In genomic region chr14:121727996-121728395, GRCm38 (mm10) we compare ENCODE assay signal across 29 mouse cellular contexts.
DNase-seq lines count a peak whose midpoint lies in the region; ATAC-seq lines count a peak whose summit lies in the region.
"Had no signal": no experiment of that assay in that cellular context is flagged by ENCODE, and none has a peak within 500 bp of the region (broad histone marks: within the 10 kb centered on the region; RNA-seq: fewer than 3 reads in every experiment).

No protein-coding gene starts in this region.

- H3K9me3 ChIP-seq in embryonic facial prominence, embryonic 11.5 days (replicated peaks; ENCODE audit: control insufficient read depth, low read length) = no peaks in the 10 kb centered on the region
- no peaks in the 10 kb centered on the region for H3K9me3 ChIP-seq in embryonic facial prominence, embryonic 10.5 days
- no peaks in the 10 kb centered on the region for H3K9me3 ChIP-seq in intestine, embryonic 16.5 days (ENCODE audit: control insufficient read depth, low read length)
- H3K9me3 ChIP-seq: embryonic facial prominence, embryonic 12.5 days; embryonic facial prominence, embryonic 15.5 days; forebrain, embryonic 12.5 days; forebrain, embryonic 15.5 days; heart, embryonic 10.5 days; heart, embryonic 13.5 days; hindbrain, embryonic 10.5 days had no signal

- H3K4me1 ChIP-seq in embryonic facial prominence, embryonic 11.5 days (ENCODE audit: control insufficient read depth, insufficient read depth, low read length) = no peaks in the 10 kb centered on the region
- H3K4me1 ChIP-seq in embryonic facial prominence, embryonic 10.5 days = peaks cover 18% of the 10 kb centered on the region
- peaks cover 12% of the 10 kb centered on the region for H3K4me1 ChIP-seq in intestine, embryonic 16.5 days (ENCODE audit: control insufficient read depth, insufficient read depth, low read length)
- H3K4me1 ChIP-seq: forebrain, embryonic 15.5 days had no signal

- H3K36me3 ChIP-seq in embryonic facial prominence, embryonic 11.5 days (replicated peaks; ENCODE audit: control insufficient read depth, insufficient read depth, low read depth, low read length) = no peaks in the 10 kb centered on the region
- no peaks in the 10 kb centered on the region for H3K36me3 ChIP-seq in embryonic facial prominence, embryonic 10.5 days (replicated peaks)
- H3K36me3 ChIP-seq in intestine, embryonic 16.5 days (ENCODE audit: control insufficient read depth, insufficient read depth, low read length) = no peaks in the 10 kb centered on the region
- H3K36me3 ChIP-seq: embryonic facial prominence, embryonic 12.5 days; embryonic facial prominence, embryonic 15.5 days; forebrain, embryonic 12.5 days; forebrain, embryonic 15.5 days; heart, embryonic 10.5 days; heart, embryonic 13.5 days; hindbrain, embryonic 10.5 days had no signal

- no peak overlapping the region for H3K27ac ChIP-seq in embryonic facial prominence, embryonic 11.5 days (replicated peaks; ENCODE audit: low read depth, low read length)
- no peak overlapping the region for H3K27ac ChIP-seq in embryonic facial prominence, embryonic 10.5 days (replicated peaks)
- no peak overlapping the region for H3K27ac ChIP-seq in intestine, embryonic 16.5 days (ENCODE audit: low read length)
- H3K27ac ChIP-seq: embryonic facial prominence, embryonic 12.5 days; embryonic facial prominence, embryonic 15.5 days; forebrain, embryonic 12.5 days; forebrain, embryonic 15.5 days; heart, adult 2 months; heart, embryonic 10.5 days; heart, embryonic 13.5 days; hindbrain, embryonic 10.5 days; hindbrain, embryonic 14.5 days; hindbrain, postnatal 0 days had no signal

- 57% methylated on average over 8 of the region's 8 CpGs for WGBS in embryonic facial prominence, embryonic 11.5 days
- 64% methylated on average over 8 of the region's 8 CpGs for WGBS in embryonic facial prominence, embryonic 10.5 days
- 74% methylated on average over 8 of the region's 8 CpGs for WGBS in intestine, embryonic 16.5 days

- H3K4me2 ChIP-seq in embryonic facial prominence, embryonic 11.5 days (ENCODE audit: low read depth, low read length) = no peak overlapping the region
- no peak overlapping the region for H3K4me2 ChIP-seq in intestine, embryonic 16.5 days (ENCODE audit: low read depth, low read length)
- H3K4me2 ChIP-seq: embryonic facial prominence, embryonic 12.5 days; embryonic facial prominence, embryonic 15.5 days; forebrain, embryonic 12.5 days; forebrain, embryonic 15.5 days; heart, embryonic 13.5 days; hindbrain, embryonic 14.5 days had no signal

- H3K27me3 ChIP-seq in embryonic facial prominence, embryonic 11.5 days (ENCODE audit: control insufficient read depth, insufficient read depth, low read length) = no peaks in the 10 kb centered on the region
- H3K27me3 ChIP-seq in embryonic facial prominence, embryonic 10.5 days (replicated peaks; ENCODE audit: low read depth, poor library complexity, severe bottlenecking) = no peaks in the 10 kb centered on the region
- H3K27me3 ChIP-seq in intestine, embryonic 16.5 days (replicated peaks; ENCODE audit: control insufficient read depth, insufficient read depth, low read length) = no peaks in the 10 kb centered on the region
- H3K27me3 ChIP-seq: embryonic facial prominence, embryonic 12.5 days; embryonic facial prominence, embryonic 15.5 days; forebrain, embryonic 12.5 days; forebrain, embryonic 15.5 days; Patski had no signal

- intact Hi-C loops in heart, postnatal 10 days (cut with DNase I) = no loop called here

- no peak overlapping the region for H3K9ac ChIP-seq in embryonic facial prominence, embryonic 11.5 days (replicated peaks; ENCODE audit: low read length)
- H3K9ac ChIP-seq in intestine, embryonic 16.5 days (ENCODE audit: low read depth, low read length) = no peak overlapping the region
- H3K9ac ChIP-seq: embryonic facial prominence, embryonic 12.5 days; embryonic facial prominence, embryonic 15.5 days; forebrain, embryonic 12.5 days; forebrain, embryonic 15.5 days; heart, embryonic 13.5 days; hindbrain, embryonic 14.5 days had no signal

- no peak overlapping the region for H3K4me3 ChIP-seq in embryonic facial prominence, embryonic 11.5 days (ENCODE audit: low read depth, low read length)
- H3K4me3 ChIP-seq in embryonic facial prominence, embryonic 10.5 days = no peak overlapping the region
- H3K4me3 ChIP-seq in intestine, embryonic 16.5 days (ENCODE audit: low read length) = no peak overlapping the region
- H3K4me3 ChIP-seq: embryonic facial prominence, embryonic 12.5 days; embryonic facial prominence, embryonic 15.5 days; erythroblast, embryonic 14.5 days; forebrain, embryonic 12.5 days; forebrain, embryonic 15.5 days; heart, adult 2 months; heart, embryonic 10.5 days; heart, embryonic 13.5 days; hindbrain, embryonic 10.5 days had no signal

- DNase-seq in embryonic facial prominence, embryonic 11.5 days (ENCODE audit: low spot score) = peak; percentile 12
- no peak for DNase-seq in embryonic facial prominence, embryonic 10.5 days (ENCODE audit: low spot score)
- no peak for DNase-seq in testis, postnatal 10 days (ENCODE audit: low spot score)
- DNase-seq in heart, postnatal 10 days = no peak
- DNase-seq: adrenal gland, postnatal 10 days; cerebellum, adult 11 months; cerebellum, adult 2 months; cerebellum, adult 9-11 months; cerebellum, postnatal 25 days; embryo, embryonic 11 days; gastrocnemius, postnatal 25 days; heart, adult 2 months had no signal

- ATAC-seq in embryonic facial prominence, embryonic 11.5 days (replicated peaks; ENCODE audit: insufficient number of reproducible peaks, low FRiP score, low TSS enrichment, low read depth) = no peak
- peak; percentile 20; the same call in 1 of the 2 replicates for ATAC-seq in common myeloid progenitor, adult 5-6 weeks (replicated peaks; ENCODE audit: low read depth, poor library complexity, severe bottlenecking)
- ATAC-seq in megakaryocyte progenitor cell, adult 5-6 weeks (replicated peaks; ENCODE audit: poor library complexity) = peak; percentile 12; the same call in 1 of the 2 replicates
- ATAC-seq in intestine, embryonic 16.5 days = no peak
- no peak for ATAC-seq in erythroblast, adult 5-6 weeks (replicated peaks; ENCODE audit: low FRiP score, poor library complexity, severe bottlenecking)
- ATAC-seq: forebrain, embryonic 15.5 days; hindbrain, postnatal 0 days; inflammation-experienced regulatory T-cells, adult 6 months; intestine, postnatal 0 days; Patski had no signal

Comparison
In these comparisons a context has a peak if more than half of its experiments do, and no peak if none do; other contexts are left out.
1. ATAC-seq: peak in common myeloid progenitor, adult 5-6 weeks (single experiment) and megakaryocyte progenitor cell, adult 5-6 weeks (single experiment); none in embryonic facial prominence, embryonic 11.5 days (single experiment), intestine, embryonic 16.5 days (single experiment) and erythroblast, adult 5-6 weeks (single experiment).